Mouse (Mus musculus): ENCODE measurements around the gene Tcf7l1.

GRCm38 (mm10) chr6:72607676-72608075 lies 181.4 kb downstream of the Tcf7l1 start:
- TF ChIP-seq POLR2A (IDR thresholded peaks at IDR 0.05; ENCODE audit: borderline replicate concordance, control insufficient read depth, low read depth, low read length): no peak
- TF ChIP-seq CTCF (IDR thresholded peaks at IDR 0.05; ENCODE audit: control insufficient read depth, insufficient read depth, low read length): no peak

All from bone marrow, adult 2 months (tissue).